Mouse (Mus musculus) MEL (cell line): Measurements from ENCODE around the gene Trak1. TPM values are rescaled to one million over a fixed set of nuclear protein-coding genes. Genes with fewer than 3 reads are reported as not detected.

Experiments
- DNase-seq: peaks from one replicate; pipeline ENCODE4 v3.0.0; 2011; ENCODE audit warnings: low read depth, low spot score
- H3K27ac ChIP-seq: 2 replicates; pipeline ENCODE4 v1.5.1; 2012; ENCODE audit warnings: low read depth, mild to moderate bottlenecking, control low read depth, low read length, moderate library complexity; ENCODE audit not compliant: control insufficient read depth
- H3K27me3 ChIP-seq, 2 experiments: fragments of 150-350 bp in 1 of 2; sonication (generic) in 1 of 2; 2 replicates each; pipeline ENCODE4 v1.6.1; 2012; ENCODE audit warnings: low read length in 2 of 2, mild to moderate bottlenecking in 2 of 2, improper control_type of control experiment in 1 of 2, moderate library complexity in 1 of 2; ENCODE audit not compliant: insufficient read depth in 2 of 2, control insufficient read depth in 1 of 2
- H3K36me3 ChIP-seq, 2 experiments: 2 replicates each; pipeline ENCODE4 v1.6.1; 2012 to 2014; ENCODE audit warnings: low read length in 2 of 2, improper control_type of control experiment in 1 of 2, inconsistent platforms in 1 of 2, mild to moderate bottlenecking in 1 of 2; ENCODE audit not compliant: insufficient read depth in 2 of 2, control insufficient read depth in 1 of 2
- H3K4me1 ChIP-seq, 2 experiments: fragments of 150-350 bp in 1 of 2; sonication (generic) in 1 of 2; 2 replicates each; pipeline ENCODE4 v1.6.1; 2012; ENCODE audit warnings: low read length in 2 of 2, improper control_type of control experiment in 1 of 2, mild to moderate bottlenecking in 1 of 2; ENCODE audit not compliant: insufficient read depth in 2 of 2, control insufficient read depth in 1 of 2
- H3K4me3 ChIP-seq, 2 experiments: fragments of 150-350 bp in 1 of 2; sonication (generic) in 1 of 2; 2 replicates each; pipeline ENCODE4 v1.5.1; 2012; ENCODE audit warnings: low read depth in 2 of 2, low read length in 2 of 2, mild to moderate bottlenecking in 2 of 2, moderate library complexity in 2 of 2, control low read depth in 1 of 2, improper control_type of control experiment in 1 of 2; ENCODE audit not compliant: control insufficient read depth in 1 of 2, insufficient read depth in 1 of 2
- H3K79me2 ChIP-seq: 2 replicates; pipeline ENCODE4 v1.6.1; 2012; ENCODE audit warnings: mild to moderate bottlenecking, low read length, moderate library complexity; ENCODE audit not compliant: control insufficient read depth, poor library complexity, insufficient read depth
- H3K9ac ChIP-seq: 2 replicates; pipeline ENCODE4 v1.6.1; 2012; ENCODE audit warnings: low read depth, mild to moderate bottlenecking, control low read depth, low read length, moderate library complexity; ENCODE audit not compliant: control insufficient read depth, poor library complexity, severe bottlenecking
- H3K9me3 ChIP-seq: fragments of 150-350 bp; sonication (generic); replicated peaks from 2 replicates; pipeline ENCODE4 v1.6.1; 2012; ENCODE audit warnings: mild to moderate bottlenecking, low read length, improper control_type of control experiment, moderate library complexity; ENCODE audit not compliant: insufficient read depth
- BHLHE40 ChIP-seq: IDR thresholded peaks from 2 replicates; pipeline ENCODE4 v1.6.1; 2012; ENCODE audit warnings: low read depth, mild to moderate bottlenecking, inconsistent platforms, low read length, improper control_type of control experiment, borderline replicate concordance
- CHD1 ChIP-seq: IDR thresholded peaks from 2 replicates; pipeline ENCODE4 v1.6.1; 2012; ENCODE audit warnings: low read depth, mild to moderate bottlenecking, inconsistent platforms, low read length, improper control_type of control experiment
- CTCF ChIP-seq, 3 experiments: IDR thresholded peaks in 2 of 3; conservative IDR thresholded peaks in 1 of 3; 2 replicates each; pipeline ENCODE4 v1.5.1; 2011 to 2012; ENCODE audit warnings: low read length in 3 of 3, low read depth in 2 of 3, mild to moderate bottlenecking in 2 of 3, improper control_type of control experiment in 1 of 3, inconsistent platforms in 1 of 3, mixed read lengths in 1 of 3, moderate library complexity in 1 of 3; ENCODE audit not compliant: control insufficient read depth in 1 of 3, insufficient read depth in 1 of 3, poor library complexity in 1 of 3, severe bottlenecking in 1 of 3
- E2F4 ChIP-seq: IDR thresholded peaks from 2 replicates; pipeline ENCODE4 v1.6.1; 2011; ENCODE audit warnings: low read depth, low read length, improper control_type of control experiment, borderline replicate concordance
- EP300 ChIP-seq, 2 experiments: IDR thresholded peaks; 2 replicates each; pipeline ENCODE4 v1.6.1; 2011; ENCODE audit warnings: improper control_type of control experiment in 2 of 2, low read length in 2 of 2, low read depth in 1 of 2, mild to moderate bottlenecking in 1 of 2
- GATA1 ChIP-seq: IDR thresholded peaks from 2 replicates; pipeline ENCODE4 v1.6.1; 2011; ENCODE audit warnings: low read depth, low read length, improper control_type of control experiment
- HCFC1 ChIP-seq: IDR thresholded peaks from 2 replicates; pipeline ENCODE4 v1.6.1; 2012; ENCODE audit warnings: low read depth, mild to moderate bottlenecking, inconsistent platforms, low read length, improper control_type of control experiment, moderate library complexity
- JUND ChIP-seq: IDR thresholded peaks from 2 replicates; pipeline ENCODE4 v1.6.1; 2011; ENCODE audit warnings: low read depth, mild to moderate bottlenecking, improper control_type of control experiment, low read length
- MAFK ChIP-seq: IDR thresholded peaks from 2 replicates; pipeline ENCODE4 v1.6.1; 2011; ENCODE audit warnings: low read depth, mild to moderate bottlenecking, low read length, improper control_type of control experiment, borderline replicate concordance
- MAX ChIP-seq: IDR thresholded peaks from 2 replicates; pipeline ENCODE4 v1.6.1; 2011; ENCODE audit warnings: low read length, improper control_type of control experiment
- MEF2A ChIP-seq: IDR thresholded peaks from 2 replicates; pipeline ENCODE4 v1.6.1; 2014; ENCODE audit warnings: low read depth, mild to moderate bottlenecking, inconsistent platforms, low read length, improper control_type of control experiment; ENCODE audit not compliant: poor library complexity, insufficient replicate concordance, severe bottlenecking; ENCODE audit errors: extremely low read depth
- MYB ChIP-seq: IDR thresholded peaks from 2 replicates; pipeline ENCODE4 v1.6.1; 2011; ENCODE audit warnings: mild to moderate bottlenecking, low read depth, low read length, improper control_type of control experiment
- MYC ChIP-seq: IDR thresholded peaks from 2 replicates; pipeline ENCODE4 v1.6.1; 2011; ENCODE audit warnings: low read depth, mild to moderate bottlenecking, low read length, improper control_type of control experiment, moderate library complexity
- POLR2A ChIP-seq, 2 experiments: IDR thresholded peaks; 2 replicates each; pipeline ENCODE4 v1.6.1; 2011 to 2012; ENCODE audit warnings: low read length in 2 of 2, mild to moderate bottlenecking in 2 of 2, control low read depth in 1 of 2, improper control_type of control experiment in 1 of 2, low read depth in 1 of 2, moderate library complexity in 1 of 2; ENCODE audit not compliant: control insufficient read depth in 1 of 2, insufficient read depth in 1 of 2, poor library complexity in 1 of 2
- POLR2AphosphoS2 ChIP-seq: IDR thresholded peaks from 2 replicates; pipeline ENCODE4 v1.6.1; 2011; ENCODE audit warnings: low read length, improper control_type of control experiment
- POLR2AphosphoS5 ChIP-seq: IDR thresholded peaks from 2 replicates; pipeline ENCODE4 v1.6.1; 2012; ENCODE audit warnings: low read depth, borderline replicate concordance, mild to moderate bottlenecking, inconsistent platforms, low read length, moderate library complexity, mixed read lengths
- SIN3A ChIP-seq: IDR thresholded peaks from 2 replicates; pipeline ENCODE4 v1.6.1; 2012; ENCODE audit warnings: low read length, improper control_type of control experiment, inconsistent platforms
- SMC3 ChIP-seq: IDR thresholded peaks from 2 replicates; pipeline ENCODE4 v1.6.1; 2011; ENCODE audit warnings: low read depth, low read length, improper control_type of control experiment
- TAL1 ChIP-seq: IDR thresholded peaks from 2 replicates; pipeline ENCODE4 v1.6.1; 2012; ENCODE audit warnings: mild to moderate bottlenecking, inconsistent platforms, low read length, moderate library complexity, mixed read lengths
- TBP ChIP-seq: IDR thresholded peaks from 2 replicates; pipeline ENCODE4 v1.8.0; 2011; ENCODE audit warnings: low read depth, low read length, improper control_type of control experiment
- TCF12 ChIP-seq: IDR thresholded peaks from 2 replicates; pipeline ENCODE4 v1.6.1; 2014; ENCODE audit warnings: low read depth, mild to moderate bottlenecking, inconsistent platforms, low read length, improper control_type of control experiment, moderate library complexity
- UBTF ChIP-seq: IDR thresholded peaks from 2 replicates; pipeline ENCODE4 v1.6.1; 2012; ENCODE audit warnings: low read depth, mild to moderate bottlenecking, inconsistent platforms, low read length, improper control_type of control experiment, moderate library complexity, borderline replicate concordance; ENCODE audit not compliant: insufficient read depth
- polyA plus RNA-seq, 2 experiments: library from polyadenylated mRNA; stranded (reverse) in 1 of 2; unstranded in 1 of 2; fragments of >175 nt in 1 of 2; fragments of >200 nt in 1 of 2; gene quantifications; 2 replicates each; pipeline versions ENCODE4 v1.2.1 to v1.2.4; 2012; ENCODE audit warnings: low replicate concordance in 2 of 2, low read depth in 1 of 2; ENCODE audit not compliant: insufficient read length in 2 of 2, insufficient read depth in 1 of 2, missing spikeins in 1 of 2
- total RNA-seq: library from RNA; depleted of rRNA; stranded (reverse); fragments of 300-350 nt; gene quantifications from 2 replicates; pipeline ENCODE4 v1.2.3, GENCODE M21; 2012

Trak1 gene
- total and polyA plus RNA-seq, 3 experiments = 16.2 to 35.5 TPM; not detected in 1

- H3K79me2 ChIP-seq = peaks cover 2% of the 10 kb centered on the region; the same call in 1 of the 2 replicates
These were observed 84.5 kb downstream of the Trak1 start for GRCm38 (mm10) chr9:121381678-121382297.

GRCm38 (mm10) chr9:121382568-121382967 is 85.3 kb downstream of the Trak1 start:
- Histone ChIP-seq H3K36me3 (peaks cover 0 to 6% of the 10 kb centered on the region in 2 experiments; a peak in 2 of 4 replicates), H3K79me2 (peaks cover 2% of the 10 kb centered on the region; the same call in 1 of the 2 replicates), H3K27ac (no peak overlapping the region), H3K4me1 (peaks cover 0 to 7% of the 10 kb centered on the region in 2 experiments; a peak in 1 of 4 replicates), H3K4me3 (no peak overlapping the region), H3K27me3 (no peaks in the 10 kb centered on the region), H3K9me3 (no peaks in the 10 kb centered on the region), H3K9ac (no peak overlapping the region)
- TF ChIP-seq E2F4 = no peak
- no peak for TF ChIP-seq TAL1
- no peak for TF ChIP-seq POLR2AphosphoS2
- no peak for TF ChIP-seq GATA1
- TF ChIP-seq TBP = no peak
- no peak for TF ChIP-seq BHLHE40
- no peak for TF ChIP-seq MYC
- no peak for TF ChIP-seq EP300 (IDR thresholded peaks at IDR 0.05; ENCODE audit: low read depth in 1 of 2, low read length in 2 of 2)
- TF ChIP-seq MAFK = no peak
- no peak for TF ChIP-seq JUND
- TF ChIP-seq MYB = no peak
- no peak for TF ChIP-seq CHD1
- TF ChIP-seq HCFC1 = no peak
- TF ChIP-seq UBTF = no peak
- no peak for DNase-seq

More at GRCm38 (mm10) chr9:121381678-121382297, 84.5 kb downstream of the Trak1 start:
- Histone ChIP-seq H3K27ac (no peak overlapping the region), H3K9me3 (no peaks in the 10 kb centered on the region), H3K4me1 (peaks cover 0 to 7% of the 10 kb centered on the region in 2 experiments; a peak in 1 of 4 replicates), H3K27me3 (no peaks in the 10 kb centered on the region), H3K36me3 (peaks cover 0 to 6% of the 10 kb centered on the region in 2 experiments; a peak in 2 of 4 replicates), H3K4me3 (no peak overlapping the region), H3K9ac (no peak overlapping the region)
- DNase-seq = no peak
- TF ChIP-seq SMC3 (no peak), MAX (no peak), TBP (no peak), E2F4 (no peak), MEF2A (no peak), SIN3A (no peak), CTCF (IDR thresholded peaks at IDR 0.05 in 2 of 3, conservative IDR thresholded peaks at IDR 0.05 in 1 of 3; ENCODE audit: control insufficient read depth in 1 of 3, insufficient read depth in 1 of 3, low read depth in 2 of 3, low read length in 3 of 3, poor library complexity in 1 of 3, severe bottlenecking in 1 of 3) (no peak), TCF12 (no peak), MYC (no peak), POLR2A (IDR thresholded peaks at IDR 0.05; ENCODE audit: control insufficient read depth in 1 of 2, insufficient read depth in 1 of 2, low read depth in 1 of 2, low read length in 2 of 2, poor library complexity in 1 of 2) (no peak), POLR2AphosphoS5 (no peak), TAL1 (no peak)
